Mouse (Mus musculus): ENCODE measurements around the gene Arvcf.

The Arvcf gene

GRCm38 (mm10) chr16:18386972-18387371 is 39.0 kb downstream of the Arvcf start:
- in situ Hi-C loops (cut with MboI, MseI), result loop anchor here (5.0 kb wide), 1 partner anchor 80 kb away; no protein-coding TSS in a partner anchor

GRCm38 (mm10) chr16:18387704-18388582 is 40.0 kb downstream of the Arvcf start:
- in situ Hi-C loops (cut with MboI, MseI), result loop anchor here (5.0 kb wide), 1 partner anchor 81 kb away; no protein-coding TSS in a partner anchor

GRCm38 (mm10) chr16:18388583-18389435 is 40.8 kb downstream of the Arvcf start:
- in situ Hi-C loops (cut with MboI, MseI), result loop anchor here (5.0 kb wide), 1 partner anchor 82 kb away; no protein-coding TSS in a partner anchor

GRCm38 (mm10) chr16:18390399-18390798 is 42.4 kb downstream of the Arvcf start:
- in situ Hi-C loops (cut with MboI, MseI), result no loop called here

- in situ Hi-C loops (cut with MboI, MseI), result no loop called here
These were observed 43.1 kb downstream of the Arvcf start for GRCm38 (mm10) chr16:18391127-18391526.

- in situ Hi-C loops (cut with MboI, MseI), result no loop called here
These were observed 43.7 kb downstream of the Arvcf start for GRCm38 (mm10) chr16:18391728-18392127.

GRCm38 (mm10) chr16:18392469-18393426 is 44.8 kb downstream of the Arvcf start:
- in situ Hi-C loops (cut with MboI, MseI), result no loop called here

- in situ Hi-C loops (cut with MboI, MseI), result no loop called here
These were observed 45.6 kb downstream of the Arvcf start for GRCm38 (mm10) chr16:18393595-18393994.

- in situ Hi-C loops (cut with MboI, MseI), result no loop called here
These were observed 46.1 kb downstream of the Arvcf start for GRCm38 (mm10) chr16:18394056-18394455.

GRCm38 (mm10) chr16:18394777-18395619 is 47.0 kb downstream of the Arvcf start:
- in situ Hi-C loops (cut with MboI, MseI), result no loop called here

- in situ Hi-C loops (cut with MboI, MseI), result no loop called here
These were observed 47.6 kb downstream of the Arvcf start for GRCm38 (mm10) chr16:18395620-18396036.

- in situ Hi-C loops (cut with MboI, MseI), result no loop called here
These were observed 48.2 kb downstream of the Arvcf start for GRCm38 (mm10) chr16:18396201-18396600.

GRCm38 (mm10) chr16:18396791-18397621 is 49.0 kb downstream of the Arvcf start:
- in situ Hi-C loops (cut with MboI, MseI), result no loop called here

GRCm38 (mm10) chr16:18400028-18400427 is 52.0 kb downstream of the Arvcf start:
- in situ Hi-C loops (cut with MboI, MseI), result no loop called here

- in situ Hi-C loops (cut with MboI, MseI), result no loop called here
These were observed 52.7 kb downstream of the Arvcf start for GRCm38 (mm10) chr16:18400472-18401216.

- in situ Hi-C loops (cut with MboI, MseI), result no loop called here
These were observed 55.3 kb downstream of the Arvcf start for GRCm38 (mm10) chr16:18403285-18403684.

- in situ Hi-C loops (cut with MboI, MseI), result no loop called here
These were observed 57.3 kb downstream of the Arvcf start for GRCm38 (mm10) chr16:18405091-18405854.

- in situ Hi-C loops (cut with MboI, MseI), result no loop called here
These were observed 57.9 kb downstream of the Arvcf start for GRCm38 (mm10) chr16:18405876-18406275.
